Mouse (Mus musculus) adipocyte (in vitro differentiated cells): Measurements from ENCODE around the gene Stx19.

Experiments used
- DNase-seq: peaks from one replicate; pipeline ENCODE4 v3.0.0-alpha.2; 2016; ENCODE audit warnings: low spot score

The Stx19 gene

GRCm38 (mm10) chr16:62814491-62814890 lies at the start of gene Stx19:
Stx19 (plus strand) TSS chr16:62814676.
- DNase-seq: no peak

GRCm38 (mm10) chr16:62773462-62773861 lies 41.0 kb upstream of the Stx19 start:
- no peak for DNase-seq

- DNase-seq: no peak
Observed at GRCm38 (mm10) chr16:62776034-62776433, 38.4 kb upstream of the Stx19 start.

GRCm38 (mm10) chr16:62778282-62778681 lies 36.2 kb upstream of the Stx19 start:
- DNase-seq: no peak

- DNase-seq: peak; percentile 35
Observed at GRCm38 (mm10) chr16:62782229-62782628, 32.2 kb upstream of the Stx19 start.

GRCm38 (mm10) chr16:62786621-62787331 lies 27.7 kb upstream of the Stx19 start, which contains the start of gene Nsun3:
Nsun3 (minus strand) TSS chr16:62786818.
- peak; percentile 99 for DNase-seq

- no peak for DNase-seq
Observed at GRCm38 (mm10) chr16:62796608-62797007, 17.9 kb upstream of the Stx19 start.

GRCm38 (mm10) chr16:62798808-62799207 lies 15.7 kb upstream of the Stx19 start:
- DNase-seq: no peak

- no peak for DNase-seq
Observed at GRCm38 (mm10) chr16:62799426-62799825, 15.1 kb upstream of the Stx19 start.

- DNase-seq: no peak
Observed at GRCm38 (mm10) chr16:62799839-62800238, 14.6 kb upstream of the Stx19 start.

GRCm38 (mm10) chr16:62804621-62805020 lies 9.9 kb upstream of the Stx19 start:
- no peak for DNase-seq

- no peak for DNase-seq
Observed at GRCm38 (mm10) chr16:62807249-62807979, 7.1 kb upstream of the Stx19 start.

- DNase-seq: no peak
Observed at GRCm38 (mm10) chr16:62810855-62811254, 3.6 kb upstream of the Stx19 start.

- DNase-seq: no peak
Observed at GRCm38 (mm10) chr16:62813790-62814189, 686 bp upstream of the Stx19 start.

GRCm38 (mm10) chr16:62822472-62822871 lies 8.0 kb downstream of the Stx19 start:
- DNase-seq: no peak

- DNase-seq: peak; percentile 77
Observed at GRCm38 (mm10) chr16:62826156-62827001, 11.9 kb downstream of the Stx19 start.

- DNase-seq: no peak
Observed at GRCm38 (mm10) chr16:62832027-62832426, 17.6 kb downstream of the Stx19 start.

GRCm38 (mm10) chr16:62832481-62832880 lies 18.0 kb downstream of the Stx19 start:
- DNase-seq: peak; percentile 55

GRCm38 (mm10) chr16:62834016-62834735 lies 19.7 kb downstream of the Stx19 start:
- no peak for DNase-seq

GRCm38 (mm10) chr16:62845341-62845740 lies 30.9 kb downstream of the Stx19 start:
- no peak for DNase-seq

GRCm38 (mm10) chr16:62846498-62847312 lies 32.2 kb downstream of the Stx19 start, which contains the start of gene Arl13b:
Arl13b (minus strand) TSS chr16:62847040.
- DNase-seq: peak; percentile 99
